Mouse (Mus musculus) MEL (cell line): ENCODE results near the gene Susd2. TPM values are rescaled to one million over a fixed set of nuclear protein-coding genes. Genes with fewer than 3 reads are reported as not detected.

Experiments
- DNase-seq: peaks from one replicate; pipeline ENCODE4 v3.0.0; 2011; ENCODE audit warnings: low read depth, low spot score
- H3K27ac ChIP-seq: 2 replicates; pipeline ENCODE4 v1.5.1; 2012; ENCODE audit warnings: low read depth, mild to moderate bottlenecking, control low read depth, low read length, moderate library complexity; ENCODE audit not compliant: control insufficient read depth
- H3K27me3 ChIP-seq, 2 experiments: fragments of 150-350 bp in 1 of 2; sonication (generic) in 1 of 2; 2 replicates each; pipeline ENCODE4 v1.6.1; 2012; ENCODE audit warnings: low read length in 2 of 2, mild to moderate bottlenecking in 2 of 2, improper control_type of control experiment in 1 of 2, moderate library complexity in 1 of 2; ENCODE audit not compliant: insufficient read depth in 2 of 2, control insufficient read depth in 1 of 2
- H3K36me3 ChIP-seq, 2 experiments: 2 replicates each; pipeline ENCODE4 v1.6.1; 2012 to 2014; ENCODE audit warnings: low read length in 2 of 2, improper control_type of control experiment in 1 of 2, inconsistent platforms in 1 of 2, mild to moderate bottlenecking in 1 of 2; ENCODE audit not compliant: insufficient read depth in 2 of 2, control insufficient read depth in 1 of 2
- H3K4me1 ChIP-seq, 2 experiments: fragments of 150-350 bp in 1 of 2; sonication (generic) in 1 of 2; 2 replicates each; pipeline ENCODE4 v1.6.1; 2012; ENCODE audit warnings: low read length in 2 of 2, improper control_type of control experiment in 1 of 2, mild to moderate bottlenecking in 1 of 2; ENCODE audit not compliant: insufficient read depth in 2 of 2, control insufficient read depth in 1 of 2
- H3K4me3 ChIP-seq, 2 experiments: fragments of 150-350 bp in 1 of 2; sonication (generic) in 1 of 2; 2 replicates each; pipeline ENCODE4 v1.5.1; 2012; ENCODE audit warnings: low read depth in 2 of 2, low read length in 2 of 2, mild to moderate bottlenecking in 2 of 2, moderate library complexity in 2 of 2, control low read depth in 1 of 2, improper control_type of control experiment in 1 of 2; ENCODE audit not compliant: control insufficient read depth in 1 of 2, insufficient read depth in 1 of 2
- H3K79me2 ChIP-seq: 2 replicates; pipeline ENCODE4 v1.6.1; 2012; ENCODE audit warnings: mild to moderate bottlenecking, low read length, moderate library complexity; ENCODE audit not compliant: control insufficient read depth, poor library complexity, insufficient read depth
- H3K9ac ChIP-seq: 2 replicates; pipeline ENCODE4 v1.6.1; 2012; ENCODE audit warnings: low read depth, mild to moderate bottlenecking, control low read depth, low read length, moderate library complexity; ENCODE audit not compliant: control insufficient read depth, poor library complexity, severe bottlenecking
- H3K9me3 ChIP-seq: fragments of 150-350 bp; sonication (generic); replicated peaks from 2 replicates; pipeline ENCODE4 v1.6.1; 2012; ENCODE audit warnings: mild to moderate bottlenecking, low read length, improper control_type of control experiment, moderate library complexity; ENCODE audit not compliant: insufficient read depth
- CHD2 ChIP-seq: IDR thresholded peaks from 2 replicates; pipeline ENCODE4 v1.6.1; 2011; ENCODE audit warnings: low read length, improper control_type of control experiment
- EP300 ChIP-seq, 2 experiments: IDR thresholded peaks; 2 replicates each; pipeline ENCODE4 v1.6.1; 2011; ENCODE audit warnings: improper control_type of control experiment in 2 of 2, low read length in 2 of 2, low read depth in 1 of 2, mild to moderate bottlenecking in 1 of 2
- GATA1 ChIP-seq: IDR thresholded peaks from 2 replicates; pipeline ENCODE4 v1.6.1; 2011; ENCODE audit warnings: low read depth, low read length, improper control_type of control experiment
- HCFC1 ChIP-seq: IDR thresholded peaks from 2 replicates; pipeline ENCODE4 v1.6.1; 2012; ENCODE audit warnings: low read depth, mild to moderate bottlenecking, inconsistent platforms, low read length, improper control_type of control experiment, moderate library complexity
- JUND ChIP-seq: IDR thresholded peaks from 2 replicates; pipeline ENCODE4 v1.6.1; 2011; ENCODE audit warnings: low read depth, mild to moderate bottlenecking, improper control_type of control experiment, low read length
- KAT2A ChIP-seq: conservative IDR thresholded peaks from 2 replicates; pipeline ENCODE4 v1.6.1; 2012; ENCODE audit warnings: low read depth, low read length, improper control_type of control experiment, inconsistent platforms
- MAFK ChIP-seq: IDR thresholded peaks from 2 replicates; pipeline ENCODE4 v1.6.1; 2011; ENCODE audit warnings: low read depth, mild to moderate bottlenecking, low read length, improper control_type of control experiment, borderline replicate concordance
- MAX ChIP-seq: IDR thresholded peaks from 2 replicates; pipeline ENCODE4 v1.6.1; 2011; ENCODE audit warnings: low read length, improper control_type of control experiment
- MAZ ChIP-seq: IDR thresholded peaks from 2 replicates; pipeline ENCODE4 v1.6.1; 2012; ENCODE audit warnings: low read depth, mild to moderate bottlenecking, inconsistent platforms, low read length, improper control_type of control experiment
- MEF2A ChIP-seq: IDR thresholded peaks from 2 replicates; pipeline ENCODE4 v1.6.1; 2014; ENCODE audit warnings: low read depth, mild to moderate bottlenecking, inconsistent platforms, low read length, improper control_type of control experiment; ENCODE audit not compliant: poor library complexity, insufficient replicate concordance, severe bottlenecking; ENCODE audit errors: extremely low read depth
- MXI1 ChIP-seq: IDR thresholded peaks from 2 replicates; pipeline ENCODE4 v1.6.1; 2011; ENCODE audit warnings: mild to moderate bottlenecking, low read depth, low read length, improper control_type of control experiment
- NELFE ChIP-seq: IDR thresholded peaks from 2 replicates; pipeline ENCODE4 v1.6.1; 2011; ENCODE audit warnings: low read depth, low read length, improper control_type of control experiment
- NRF1 ChIP-seq: IDR thresholded peaks from 2 replicates; pipeline ENCODE4 v1.6.1; 2014; ENCODE audit warnings: low read depth, mild to moderate bottlenecking, inconsistent platforms, low read length, improper control_type of control experiment, moderate library complexity; ENCODE audit not compliant: poor library complexity, insufficient read depth, severe bottlenecking
- POLR2A ChIP-seq, 2 experiments: IDR thresholded peaks; 2 replicates each; pipeline ENCODE4 v1.6.1; 2011 to 2012; ENCODE audit warnings: low read length in 2 of 2, mild to moderate bottlenecking in 2 of 2, control low read depth in 1 of 2, improper control_type of control experiment in 1 of 2, low read depth in 1 of 2, moderate library complexity in 1 of 2; ENCODE audit not compliant: control insufficient read depth in 1 of 2, insufficient read depth in 1 of 2, poor library complexity in 1 of 2
- RCOR1 ChIP-seq: IDR thresholded peaks from 2 replicates; pipeline ENCODE4 v1.6.1; 2012; ENCODE audit warnings: low read depth, mild to moderate bottlenecking, inconsistent platforms, low read length, improper control_type of control experiment
- TBP ChIP-seq: IDR thresholded peaks from 2 replicates; pipeline ENCODE4 v1.8.0; 2011; ENCODE audit warnings: low read depth, low read length, improper control_type of control experiment
- USF2 ChIP-seq, 2 experiments: IDR thresholded peaks; 2 replicates each; pipeline ENCODE4 v1.6.1; 2011 to 2012; ENCODE audit warnings: improper control_type of control experiment in 2 of 2, low read length in 2 of 2, borderline replicate concordance in 1 of 2, inconsistent platforms in 1 of 2, low read depth in 1 of 2, mild to moderate bottlenecking in 1 of 2; ENCODE audit not compliant: insufficient read depth in 1 of 2
- ZKSCAN1 ChIP-seq: IDR thresholded peaks from 2 replicates; pipeline ENCODE4 v1.6.1; 2012; ENCODE audit warnings: low read depth, mild to moderate bottlenecking, inconsistent platforms, low read length, improper control_type of control experiment, moderate library complexity
- polyA plus RNA-seq, 2 experiments: library from polyadenylated mRNA; stranded (reverse) in 1 of 2; unstranded in 1 of 2; fragments of >175 nt in 1 of 2; fragments of >200 nt in 1 of 2; gene quantifications; 2 replicates each; pipeline versions ENCODE4 v1.2.1 to v1.2.4; 2012; ENCODE audit warnings: low replicate concordance in 2 of 2, low read depth in 1 of 2; ENCODE audit not compliant: insufficient read length in 2 of 2, insufficient read depth in 1 of 2, missing spikeins in 1 of 2
- total RNA-seq: library from RNA; depleted of rRNA; stranded (reverse); fragments of 300-350 nt; gene quantifications from 2 replicates; pipeline ENCODE4 v1.2.3, GENCODE M21; 2012

Susd2 gene
- total and polyA plus RNA-seq, 3 experiments: 0.12 to 0.15 TPM; not detected in 1

- TF ChIP-seq EP300 (IDR thresholded peaks at IDR 0.05; ENCODE audit: low read depth in 1 of 2, low read length in 2 of 2): no peak
- no peak for TF ChIP-seq TBP
- no peak for TF ChIP-seq GATA1
- TF ChIP-seq, all 39 proteins: peak for 0
- no peak overlapping the region for H3K27ac ChIP-seq
- peaks cover 4% of the 10 kb centered on the region for H3K79me2 ChIP-seq
- H3K27me3 ChIP-seq: no peaks in the 10 kb centered on the region
- H3K9me3 ChIP-seq: no peaks in the 10 kb centered on the region
- no peaks in the 10 kb centered on the region; a peak in 2 of 4 replicates for H3K4me1 ChIP-seq
- H3K9ac ChIP-seq: no peak overlapping the region
- no peak for DNase-seq
- no peak overlapping the region for H3K4me3 ChIP-seq
- H3K36me3 ChIP-seq: peaks cover 3 to 4% of the 10 kb centered on the region in 2 experiments; a peak in 3 of 4 replicates
Observed at GRCm38 (mm10) chr10:75664673-75665270, 21.0 kb upstream of the Susd2 start.

GRCm38 (mm10) chr10:75662575-75662974 lies 18.8 kb upstream of the Susd2 start:
- Histone ChIP-seq H3K36me3 (peaks cover 4 to 5% of the 10 kb centered on the region in 2 experiments; a peak in 3 of 4 replicates), H3K79me2 (peaks cover 4% of the 10 kb centered on the region), H3K4me1 (no peaks in the 10 kb centered on the region; a peak in 1 of 4 replicates), H3K27me3 (no peaks in the 10 kb centered on the region), H3K27ac (no peak overlapping the region), H3K4me3 (no peak overlapping the region), H3K9ac (no peak overlapping the region), H3K9me3 (no peaks in the 10 kb centered on the region)
- no peak for TF ChIP-seq MAX
- DNase-seq: no peak

GRCm38 (mm10) chr10:75661876-75662275 lies 18.1 kb upstream of the Susd2 start:
- no peak overlapping the region for H3K9ac ChIP-seq
- no peaks in the 10 kb centered on the region for H3K9me3 ChIP-seq
- no peak for DNase-seq
- H3K4me3 ChIP-seq: no peak overlapping the region
- no peaks in the 10 kb centered on the region; a peak in 1 of 4 replicates for H3K4me1 ChIP-seq
- H3K36me3 ChIP-seq: peaks cover 3 to 5% of the 10 kb centered on the region in 2 experiments; a peak in 3 of 4 replicates
- H3K27me3 ChIP-seq: no peaks in the 10 kb centered on the region
- TF ChIP-seq GATA1 (no peak), RCOR1 (no peak), MAX (no peak), CHD2 (no peak), NELFE (no peak), USF2 (IDR thresholded peaks at IDR 0.05; ENCODE audit: borderline replicate concordance in 1 of 2, insufficient read depth in 1 of 2, low read depth in 1 of 2, low read length in 2 of 2) (no peak), MAFK (no peak), POLR2A (IDR thresholded peaks at IDR 0.05; ENCODE audit: control insufficient read depth in 1 of 2, insufficient read depth in 1 of 2, low read depth in 1 of 2, low read length in 2 of 2, poor library complexity in 1 of 2) (no peak), ZKSCAN1 (no peak), MEF2A (no peak), MAZ (no peak), KAT2A (no peak), HCFC1 (no peak), NRF1 (no peak), JUND (no peak), MXI1 (no peak)
- TF ChIP-seq, all 39 proteins: peak for 0
- Histone ChIP-seq H3K79me2 (no peaks in the 10 kb centered on the region; the same call in 1 of the 2 replicates), H3K27ac (no peak overlapping the region)
